Mouse (Mus musculus): ENCODE results near the gene Zfp428.
A peak's percentile ranks its signal among the peaks of the same experiment; 100 is the strongest.

Gene Zfp428

GRCm38 (mm10) chr7:24506838-24507725 lies at the start of gene Zfp428:
Zfp428 (plus strand) TSS chr7:24507006.
- peak; percentile 56 for DNase-seq (ENCODE audit: low read depth)

- DNase-seq (ENCODE audit: low read depth) = peak; percentile 95
Measured at GRCm38 (mm10) chr7:24457726-24458370, 49.0 kb upstream of the Zfp428 start.

GRCm38 (mm10) chr7:24459440-24459839 lies 47.4 kb upstream of the Zfp428 start:
- no peak for DNase-seq (ENCODE audit: low read depth)

- no peak for DNase-seq (ENCODE audit: low read depth)
Measured at GRCm38 (mm10) chr7:24459843-24460242, 47.0 kb upstream of the Zfp428 start.

GRCm38 (mm10) chr7:24461376-24462051 lies 45.3 kb upstream of the Zfp428 start:
- DNase-seq (ENCODE audit: low read depth) = peak; percentile 52

GRCm38 (mm10) chr7:24462388-24463319 lies 44.2 kb upstream of the Zfp428 start, which contains the start of gene Plaur:
Plaur (plus strand) TSS chr7:24462484.
- DNase-seq (ENCODE audit: low read depth) = peak; percentile 60

GRCm38 (mm10) chr7:24466835-24467234 lies 40.0 kb upstream of the Zfp428 start:
- DNase-seq (ENCODE audit: low read depth) = no peak

- peak; percentile 88 for DNase-seq (ENCODE audit: low read depth)
Measured at GRCm38 (mm10) chr7:24467886-24468285, 38.9 kb upstream of the Zfp428 start.

- DNase-seq (ENCODE audit: low read depth) = peak; percentile 77
Measured at GRCm38 (mm10) chr7:24469126-24469525, 37.7 kb upstream of the Zfp428 start.

- peak; percentile 11 for DNase-seq (ENCODE audit: low read depth)
Measured at GRCm38 (mm10) chr7:24470356-24470755, 36.5 kb upstream of the Zfp428 start.

GRCm38 (mm10) chr7:24472442-24472841 lies 34.4 kb upstream of the Zfp428 start:
- DNase-seq (ENCODE audit: low read depth) = peak; percentile 41

GRCm38 (mm10) chr7:24472937-24473336 lies 33.9 kb upstream of the Zfp428 start:
- peak; percentile 74 for DNase-seq (ENCODE audit: low read depth)

GRCm38 (mm10) chr7:24473913-24474529 lies 32.8 kb upstream of the Zfp428 start:
- DNase-seq (ENCODE audit: low read depth) = peak; percentile 87

- DNase-seq (ENCODE audit: low read depth) = no peak
Measured at GRCm38 (mm10) chr7:24474811-24475506, 31.8 kb upstream of the Zfp428 start.

- no peak for DNase-seq (ENCODE audit: low read depth)
Measured at GRCm38 (mm10) chr7:24476338-24476737, 30.5 kb upstream of the Zfp428 start.

- DNase-seq (ENCODE audit: low read depth) = no peak
Measured at GRCm38 (mm10) chr7:24476856-24477255, 29.9 kb upstream of the Zfp428 start.

GRCm38 (mm10) chr7:24478911-24479310 lies 27.9 kb upstream of the Zfp428 start:
- no peak for DNase-seq (ENCODE audit: low read depth)

GRCm38 (mm10) chr7:24479685-24480084 lies 27.1 kb upstream of the Zfp428 start:
- no peak for DNase-seq (ENCODE audit: low read depth)

GRCm38 (mm10) chr7:24480121-24480941 lies 26.5 kb upstream of the Zfp428 start:
- DNase-seq (ENCODE audit: low read depth) = no peak

Data from naive thymus-derived CD4-positive, alpha-beta T cell, adult 2 months (primary cell).